Mouse (Mus musculus): ENCODE measurements around the gene Cpm. TPM values are rescaled to one million over a fixed set of nuclear protein-coding genes. Genes with fewer than 3 reads are reported as not detected.

Gene Cpm
- total and polyA plus RNA-seq, 3 experiments = 0.04 to 0.31 (median 0.17) TPM

- no peak for DNase-seq (ENCODE audit: extremely low read depth)
- dilution Hi-C loops (cut with MboI; ENCODE audit: extremely low pct_ligation_motif_present, extremely low pct_unique_long_range_greater_than_20kb, low sequenced_read_pairs) = no loop called here
- TF ChIP-seq ELF1 (IDR thresholded peaks at IDR 0.05; ENCODE audit: low read depth, low read length) (no peak), ZKSCAN1 (IDR thresholded peaks at IDR 0.05; ENCODE audit: borderline replicate concordance, low read depth, low read length) (no peak), MYC (IDR thresholded peaks at IDR 0.05; ENCODE audit: low read depth, low read length) (no peak), JUND (conservative IDR thresholded peaks at IDR 0.05; ENCODE audit: low read depth, low read length) (no peak), MAFK (IDR thresholded peaks at IDR 0.05; ENCODE audit: insufficient replicate concordance, low read length) (no peak), MXI1 (IDR thresholded peaks at IDR 0.05; ENCODE audit: low read depth, low read length) (no peak), SIN3A (IDR thresholded peaks at IDR 0.05; ENCODE audit: low read length) (no peak), TCF12 (IDR thresholded peaks at IDR 0.05; ENCODE audit: low read depth, low read length) (no peak), USF1 (IDR thresholded peaks at IDR 0.05; ENCODE audit: low read depth, low read length) (no peak), POLR2A (IDR thresholded peaks at IDR 0.05; ENCODE audit: low read depth, low read length) (no peak), NRF1 (IDR thresholded peaks at IDR 0.05; ENCODE audit: low read depth, low read length) (no peak), USF2 (conservative IDR thresholded peaks at IDR 0.05; ENCODE audit: low read depth, low read length) (no peak), KAT2A (IDR thresholded peaks at IDR 0.05; ENCODE audit: insufficient replicate concordance, low read length) (no peak), CTCF (conservative IDR thresholded peaks at IDR 0.05 in 1 of 2, IDR thresholded peaks at IDR 0.05 in 1 of 2; ENCODE audit: low read depth in 2 of 2, low read length in 2 of 2) (no peak), RCOR1 (conservative IDR thresholded peaks at IDR 0.05; ENCODE audit: low read depth, low read length) (no peak), HCFC1 (IDR thresholded peaks at IDR 0.05; ENCODE audit: low read depth, low read length) (no peak)
- no peaks in the 10 kb centered on the region for H3K36me3 ChIP-seq (replicated peaks in 1 of 2; ENCODE audit: control insufficient read depth in 1 of 2, insufficient read depth in 1 of 2, low read length in 1 of 2)
- in situ Hi-C loops (cut with MboI; ENCODE audit: low pct_ligation_motif_present, low pct_unique_long_range_greater_than_20kb, low sequenced_read_pairs) = no loop called here
- no peaks in the 10 kb centered on the region for H3K9me3 ChIP-seq (replicated peaks; ENCODE audit: low read length)
- no peak overlapping the region for H3K27ac ChIP-seq (ENCODE audit: insufficient read depth, low read depth)
- no peak overlapping the region for H3K4me3 ChIP-seq (replicated peaks in 1 of 3; ENCODE audit: low read depth in 2 of 3, low read length in 2 of 3, poor library complexity in 1 of 3)
- no peak overlapping the region for H3K4me2 ChIP-seq (ENCODE audit: insufficient read depth, low read depth, poor library complexity, severe bottlenecking)
- H3K9ac ChIP-seq (ENCODE audit: insufficient read depth, low read depth) = no peak overlapping the region
- H3K27me3 ChIP-seq (replicated peaks) = no peaks in the 10 kb centered on the region
- no peaks in the 10 kb centered on the region for H3K4me1 ChIP-seq (ENCODE audit: control insufficient read depth in 1 of 2, insufficient read depth in 2 of 2)
- H3K79me2 ChIP-seq (replicated peaks; ENCODE audit: control insufficient read depth, extremely low read depth, insufficient read depth, poor library complexity, severe bottlenecking) = no peaks in the 10 kb centered on the region
Measured at GRCm38 (mm10) chr10:117670092-117670491, 40.8 kb downstream of the Cpm start.

DNA sequence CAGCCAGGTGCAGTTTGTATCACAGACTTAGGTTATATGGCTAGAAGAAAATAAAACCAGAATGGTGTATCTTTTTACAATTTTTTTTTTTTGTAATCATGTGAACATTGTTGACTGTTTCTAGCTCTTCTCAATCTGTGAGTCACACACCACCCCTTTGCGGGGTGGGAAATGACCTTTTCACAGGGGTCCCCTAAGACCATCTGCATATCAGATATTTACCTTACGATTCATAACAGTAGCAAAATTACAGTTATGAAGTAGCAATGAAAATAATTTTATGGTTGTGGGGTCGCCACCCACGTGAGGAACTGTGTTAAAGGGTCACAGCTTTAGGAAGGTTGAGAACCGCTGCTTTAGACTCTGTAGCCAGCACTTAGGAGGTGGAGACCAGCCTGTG is 41.5 kb downstream of the Cpm start:
- H3K9me3 ChIP-seq (replicated peaks; ENCODE audit: low read length) = no peaks in the 10 kb centered on the region
- no peak for TF ChIP-seq TCF12 (IDR thresholded peaks at IDR 0.05; ENCODE audit: low read depth, low read length)
- TF ChIP-seq RCOR1 (conservative IDR thresholded peaks at IDR 0.05; ENCODE audit: low read depth, low read length) = no peak
- no peak for TF ChIP-seq POLR2AphosphoS2 (IDR thresholded peaks at IDR 0.05; ENCODE audit: low read depth, low read length)
- no peak for TF ChIP-seq ETS1 (conservative IDR thresholded peaks at IDR 0.05; ENCODE audit: low read depth, low read length)
- TF ChIP-seq SMC3 (IDR thresholded peaks at IDR 0.05; ENCODE audit: low read depth, low read length) = no peak
- TF ChIP-seq JUN (IDR thresholded peaks at IDR 0.05; ENCODE audit: insufficient read depth, low read depth, low read length) = no peak
- TF ChIP-seq ZMIZ1 (IDR thresholded peaks at IDR 0.05; ENCODE audit: low read depth, low read length) = no peak
- no peak for TF ChIP-seq CTCF (conservative IDR thresholded peaks at IDR 0.05 in 1 of 2, IDR thresholded peaks at IDR 0.05 in 1 of 2; ENCODE audit: low read depth in 2 of 2, low read length in 2 of 2)
- no peak for TF ChIP-seq HCFC1 (IDR thresholded peaks at IDR 0.05; ENCODE audit: low read depth, low read length)
- TF ChIP-seq PAX5 (IDR thresholded peaks at IDR 0.05; ENCODE audit: low read length) = no peak
- no peak for TF ChIP-seq MAZ (IDR thresholded peaks at IDR 0.05; ENCODE audit: low read depth, low read length)
- no peaks in the 10 kb centered on the region for H3K27me3 ChIP-seq (replicated peaks)
- peaks cover 0 to 2% of the 10 kb centered on the region in 2 experiments; a peak in 1 of 4 replicates for H3K4me1 ChIP-seq (ENCODE audit: control insufficient read depth in 1 of 2, insufficient read depth in 2 of 2)
- no peak overlapping the region for H3K27ac ChIP-seq (ENCODE audit: insufficient read depth, low read depth)
- H3K36me3 ChIP-seq (replicated peaks in 1 of 2; ENCODE audit: control insufficient read depth in 1 of 2, insufficient read depth in 1 of 2, low read length in 1 of 2) = no peaks in the 10 kb centered on the region
- no peak overlapping the region for H3K4me2 ChIP-seq (ENCODE audit: insufficient read depth, low read depth, poor library complexity, severe bottlenecking)
- in situ Hi-C loops (cut with MboI; ENCODE audit: low pct_ligation_motif_present, low pct_unique_long_range_greater_than_20kb, low sequenced_read_pairs) = no loop called here
- dilution Hi-C loops (cut with MboI; ENCODE audit: extremely low pct_ligation_motif_present, extremely low pct_unique_long_range_greater_than_20kb, low sequenced_read_pairs) = no loop called here
- no peaks in the 10 kb centered on the region for H3K79me2 ChIP-seq (replicated peaks; ENCODE audit: control insufficient read depth, extremely low read depth, insufficient read depth, poor library complexity, severe bottlenecking)
- no peak for DNase-seq (ENCODE audit: extremely low read depth)
- no peak overlapping the region for H3K4me3 ChIP-seq (replicated peaks in 1 of 3; ENCODE audit: low read depth in 2 of 3, low read length in 2 of 3, poor library complexity in 1 of 3)
- H3K9ac ChIP-seq (ENCODE audit: insufficient read depth, low read depth) = no peak overlapping the region
